10 mouse cellular contexts compared by ENCODE assay signal in the genomic region with DNA sequence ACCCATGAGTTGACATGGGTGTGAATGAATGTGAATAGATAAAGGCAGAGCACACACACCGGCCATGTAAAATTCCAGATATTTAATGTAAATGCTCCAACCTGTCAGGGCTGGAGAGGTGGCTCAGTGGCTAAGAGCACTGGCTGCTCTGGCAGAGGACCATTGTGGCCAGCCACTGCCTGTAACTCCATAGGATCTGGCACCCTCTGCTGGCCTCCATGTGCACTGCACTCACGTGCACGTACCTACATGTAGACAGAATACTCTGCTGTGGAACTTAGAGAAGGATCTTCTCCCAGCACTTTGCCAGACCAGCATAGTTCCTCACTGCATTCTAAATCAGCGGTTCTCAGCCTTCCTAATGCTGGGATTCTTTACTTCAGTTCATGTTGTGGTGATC.
DNase-seq lines count a peak whose midpoint lies in the region; ATAC-seq and TF ChIP-seq lines count a peak whose summit lies in the region.
"Had no signal": no experiment of that assay in that cellular context is flagged by ENCODE, and none has a peak within 500 bp of the region (broad histone marks: within the 10 kb centered on the region; RNA-seq: fewer than 3 reads in every experiment).

No protein-coding gene starts in this region.

- no peaks in the 10 kb centered on the region for H3K4me1 ChIP-seq in limb, embryonic 11.5 days (ENCODE audit: control insufficient read depth, insufficient read depth, low read length)
- H3K4me1 ChIP-seq in limb, embryonic 10.5 days, result no peaks in the 10 kb centered on the region
- peaks cover 13 to 36% of the 10 kb centered on the region in 2 experiments for H3K4me1 ChIP-seq in CH12.LX (ENCODE audit: control insufficient read depth in 1 of 2, insufficient read depth in 2 of 2)
- H3K4me1 ChIP-seq in liver, embryonic 14.5 days (replicated peaks; ENCODE audit: control insufficient read depth in 2 of 2, insufficient read depth in 2 of 2, low read length in 1 of 2), result no peaks in the 10 kb centered on the region
- no peaks in the 10 kb centered on the region for H3K4me1 ChIP-seq in heart, embryonic 10.5 days

- peak; percentile 25 for TF ChIP-seq RAD21 in CH12.LX (IDR thresholded peaks at IDR 0.05; ENCODE audit: low read depth, low read length)

- in situ Hi-C loops in CH12.LX (cut with MboI; ENCODE audit: low pct_ligation_motif_present, low pct_unique_long_range_greater_than_20kb, low sequenced_read_pairs), result no loop called here

- no peak overlapping the region for H3K4me2 ChIP-seq in limb, embryonic 11.5 days (ENCODE audit: low read depth, severe bottlenecking)
- no peak overlapping the region for H3K4me2 ChIP-seq in CH12.LX (ENCODE audit: insufficient read depth, low read depth, poor library complexity, severe bottlenecking)
- no peak overlapping the region for H3K4me2 ChIP-seq in liver, embryonic 14.5 days (ENCODE audit: low read depth)

- H3K27me3 ChIP-seq in limb, embryonic 11.5 days (ENCODE audit: control insufficient read depth, insufficient read depth, low read length), result no peaks in the 10 kb centered on the region
- H3K27me3 ChIP-seq in limb, embryonic 10.5 days (ENCODE audit: low read depth, poor library complexity, severe bottlenecking), result no peaks in the 10 kb centered on the region
- no peaks in the 10 kb centered on the region for H3K27me3 ChIP-seq in CH12.LX (replicated peaks)
- no peaks in the 10 kb centered on the region for H3K27me3 ChIP-seq in liver, embryonic 14.5 days (ENCODE audit: control insufficient read depth, insufficient read depth, low read length)
- no peaks in the 10 kb centered on the region for H3K27me3 ChIP-seq in heart, embryonic 10.5 days (ENCODE audit: insufficient read depth, poor library complexity, severe bottlenecking)

- TF ChIP-seq POLR2A in CH12.LX (IDR thresholded peaks at IDR 0.05; ENCODE audit: low read depth, low read length), result no peak

- peak; percentile 26 to 31 for DNase-seq in cerebellum, postnatal 10 days
- no peak for DNase-seq in cerebellum, postnatal 36 days
- DNase-seq in limb, embryonic 11.5 days (ENCODE audit: low spot score), result peak; percentile 32
- no peak for DNase-seq in limb, embryonic 10.5 days (ENCODE audit: low spot score)
- no peak for DNase-seq in CH12.LX (ENCODE audit: extremely low read depth)
- no peak for DNase-seq in liver, embryonic 14.5 days (ENCODE audit: low read depth in 3 of 3, low spot score in 3 of 3)
- no peak for DNase-seq in ovary, postnatal 14 days (ENCODE audit: low spot score)
- DNase-seq in heart, embryonic 10.5 days (ENCODE audit: low spot score), result no peak
- DNase-seq: embryo, embryonic 11 days; heart, postnatal 10 days had no signal

- no peaks in the 10 kb centered on the region for H3K79me2 ChIP-seq in CH12.LX (replicated peaks; ENCODE audit: control insufficient read depth, extremely low read depth, insufficient read depth, poor library complexity, severe bottlenecking)

- H3K36me3 ChIP-seq in limb, embryonic 11.5 days (ENCODE audit: control insufficient read depth, insufficient read depth, low read length), result no peaks in the 10 kb centered on the region
- H3K36me3 ChIP-seq in limb, embryonic 10.5 days, result no peaks in the 10 kb centered on the region
- H3K36me3 ChIP-seq in CH12.LX (replicated peaks in 1 of 2; ENCODE audit: control insufficient read depth in 1 of 2, insufficient read depth in 1 of 2, low read length in 1 of 2), result peaks cover 0 to 24% of the 10 kb centered on the region in 2 experiments
- H3K36me3 ChIP-seq in liver, embryonic 14.5 days (replicated peaks; ENCODE audit: control insufficient read depth, insufficient read depth, low read depth), result no peaks in the 10 kb centered on the region
- no peaks in the 10 kb centered on the region for H3K36me3 ChIP-seq in heart, embryonic 10.5 days

- 0 out of 2 replicates have a peak, but pooled peaks cover 2% of the 10 kb centered on the region for H3K9me3 ChIP-seq in limb, embryonic 11.5 days (ENCODE audit: control insufficient read depth, low read length)
- H3K9me3 ChIP-seq in limb, embryonic 10.5 days (replicated peaks), result no peaks in the 10 kb centered on the region
- peaks cover 14% of the 10 kb centered on the region for H3K9me3 ChIP-seq in CH12.LX (replicated peaks; ENCODE audit: low read length)
- H3K9me3 ChIP-seq in liver, embryonic 14.5 days (ENCODE audit: control insufficient read depth, low read length), result no peaks in the 10 kb centered on the region; the same call in 1 of the 2 replicates
- no peaks in the 10 kb centered on the region; the same call in 1 of the 2 replicates for H3K9me3 ChIP-seq in heart, embryonic 10.5 days

- no peak for TF ChIP-seq EP300 in CH12.LX (IDR thresholded peaks at IDR 0.05; ENCODE audit: low read length)
- TF ChIP-seq EP300 in liver, embryonic 14.5 days (IDR thresholded peaks at IDR 0.05; ENCODE audit: low read depth), result no peak

- ATAC-seq in limb, embryonic 11.5 days (ENCODE audit: insufficient number of reproducible peaks, low FRiP score, low TSS enrichment, low read depth), result no peak
- no peak for ATAC-seq in liver, embryonic 14.5 days (ENCODE audit: insufficient read depth)

- no peak overlapping the region for H3K9ac ChIP-seq in limb, embryonic 11.5 days (ENCODE audit: low read length)
- no peak overlapping the region for H3K9ac ChIP-seq in CH12.LX (ENCODE audit: insufficient read depth, low read depth)
- no peak overlapping the region for H3K9ac ChIP-seq in liver, embryonic 14.5 days (replicated peaks)

- 87% methylated on average over 4 of the region's 4 CpGs for WGBS in limb, embryonic 11.5 days
- 91% methylated on average over 4 of the region's 4 CpGs for WGBS in limb, embryonic 10.5 days
- WGBS in liver, embryonic 14.5 days (ENCODE audit: insufficient replicate concordance), result 78% methylated on average over 4 of the region's 4 CpGs
- 85% methylated on average over 4 of the region's 4 CpGs for WGBS in heart, embryonic 10.5 days

- H3K4me3 ChIP-seq in limb, embryonic 11.5 days (ENCODE audit: low read depth, low read length), result no peak overlapping the region
- no peak overlapping the region for H3K4me3 ChIP-seq in limb, embryonic 10.5 days
- H3K4me3 ChIP-seq in CH12.LX (replicated peaks in 1 of 3; ENCODE audit: low read depth in 2 of 3, low read length in 2 of 3, poor library complexity in 1 of 3), result no peak overlapping the region
- no peak overlapping the region for H3K4me3 ChIP-seq in liver, embryonic 14.5 days (ENCODE audit: insufficient read depth in 1 of 2, low read depth in 2 of 2, low read length in 2 of 2)
- no peak overlapping the region for H3K4me3 ChIP-seq in heart, embryonic 10.5 days

- TF ChIP-seq CTCF in CH12.LX (conservative IDR thresholded peaks at IDR 0.05 in 1 of 2, IDR thresholded peaks at IDR 0.05 in 1 of 2; ENCODE audit: low read depth in 2 of 2, low read length in 2 of 2), result peak; percentile 26 to 43; a peak in 2 of 4 replicates
- peak; percentile 62 for TF ChIP-seq CTCF in liver, embryonic 14.5 days (IDR thresholded peaks at IDR 0.05; ENCODE audit: low read depth)

- dilution Hi-C loops in CH12.LX (cut with MboI; ENCODE audit: extremely low pct_ligation_motif_present, extremely low pct_unique_long_range_greater_than_20kb, low sequenced_read_pairs), result no loop called here

- no peak overlapping the region for H3K27ac ChIP-seq in limb, embryonic 11.5 days (replicated peaks; ENCODE audit: low read depth, low read length)
- no peak overlapping the region for H3K27ac ChIP-seq in limb, embryonic 10.5 days
- no peak overlapping the region for H3K27ac ChIP-seq in CH12.LX (ENCODE audit: insufficient read depth, low read depth)
- no peak overlapping the region for H3K27ac ChIP-seq in liver, embryonic 14.5 days
- H3K27ac ChIP-seq in heart, embryonic 10.5 days, result no peak overlapping the region

TF ChIP-seq in CH12.LX, 34 proteins besides CTCF, POLR2A, EP300 and RAD21:
- TF ChIP-seq CHD2 (IDR thresholded peaks at IDR 0.05; ENCODE audit: low read length) (no peak), KAT2A (IDR thresholded peaks at IDR 0.05; ENCODE audit: insufficient replicate concordance, low read length) (no peak), SMC3 (IDR thresholded peaks at IDR 0.05; ENCODE audit: low read depth, low read length) (peak; percentile 27; the same call in 1 of the 2 replicates)

Comparison
In these comparisons a context has a peak if more than half of its experiments do, and no peak if none do; other contexts are left out.
1. DNase-seq: peak in cerebellum, postnatal 10 days (2 of 2) and limb, embryonic 11.5 days (single experiment); none in cerebellum, postnatal 36 days (0 of 2), limb, embryonic 10.5 days (single experiment), CH12.LX (single experiment), liver, embryonic 14.5 days (0 of 3), ovary, postnatal 14 days (single experiment) and heart, embryonic 10.5 days (single experiment).